Mouse (Mus musculus): ENCODE data around the gene Ptges2.
A peak's percentile ranks its signal among the peaks of the same experiment; 100 is the strongest.
"Not testable (repeated sequence)": the region's sequence is repeated elsewhere in the genome, so short reads cannot be mapped to it uniquely, and the experiment has no call there.

Ptges2 gene

DNA sequence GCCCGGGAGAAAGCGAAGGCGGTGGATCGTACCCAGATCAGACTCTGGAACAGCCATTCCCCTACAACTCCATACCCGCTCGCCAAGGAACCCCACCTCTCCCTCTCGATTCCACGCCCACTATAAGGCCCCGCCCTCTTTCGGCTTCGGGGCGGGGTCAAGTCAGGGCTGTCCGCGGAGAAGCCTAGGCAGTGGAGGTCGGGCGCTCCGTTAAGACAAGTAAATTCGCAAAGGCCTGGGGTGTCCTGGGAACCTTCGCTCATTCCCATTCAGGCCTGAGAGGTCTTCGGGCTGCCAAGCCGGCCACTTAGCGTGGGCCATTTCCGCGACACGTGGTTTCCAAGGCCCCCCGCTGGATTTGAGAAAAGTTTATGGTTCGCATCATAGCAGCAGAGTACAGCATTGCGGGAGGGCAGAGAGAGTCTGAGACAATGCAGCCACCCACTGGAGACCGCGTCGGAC, at the start of gene Ptges2:
Gene Ptges2, plus strand, starts transcription at position 413 of the 462 bp plus-strand sequence.
- peak; percentile 86 for DNase-seq (ENCODE audit: low read depth, low spot score)

DNA sequence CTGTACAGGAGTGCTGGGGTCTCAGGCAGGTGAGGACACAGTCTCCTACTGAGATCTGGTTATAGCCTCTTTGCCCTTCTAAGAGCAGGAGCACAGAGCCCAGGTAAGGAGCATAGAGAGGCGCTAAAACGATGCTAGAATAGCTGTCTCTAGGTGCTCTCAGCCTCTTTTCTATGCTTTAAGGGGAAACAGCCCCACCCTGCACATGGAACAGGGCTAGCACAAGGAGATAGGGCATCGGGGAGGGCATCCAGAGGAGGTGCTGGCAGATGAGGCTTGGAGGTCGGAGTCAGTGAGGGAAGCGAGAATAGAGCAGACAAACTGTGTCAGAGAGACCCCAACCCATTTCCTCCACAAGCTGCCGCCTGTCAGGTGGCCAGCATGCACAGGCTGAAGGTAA, 48.7 kb upstream of the Ptges2 start:
- no peak for DNase-seq (ENCODE audit: low read depth, low spot score)

DNA sequence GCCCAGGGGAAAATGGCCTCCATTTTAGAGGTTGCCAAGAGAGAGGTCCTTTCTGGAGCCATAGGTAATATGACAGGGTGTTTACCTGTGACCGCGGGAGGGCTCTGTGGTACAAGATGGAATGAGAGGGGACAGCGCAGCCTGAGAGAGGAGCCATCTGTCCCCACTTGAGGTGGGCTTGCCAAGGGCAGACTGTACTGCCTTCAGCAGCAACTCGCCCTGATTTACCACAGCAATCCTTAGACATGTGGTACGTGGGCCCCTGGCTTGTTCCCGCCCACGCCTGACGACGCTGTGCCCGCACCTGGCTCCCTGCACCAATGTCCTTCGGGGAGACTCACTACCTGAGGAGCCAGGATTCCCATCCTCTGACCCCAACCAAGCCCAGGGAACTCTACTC, 47.4 kb upstream of the Ptges2 start:
- DNase-seq (ENCODE audit: low read depth, low spot score): no peak

DNA sequence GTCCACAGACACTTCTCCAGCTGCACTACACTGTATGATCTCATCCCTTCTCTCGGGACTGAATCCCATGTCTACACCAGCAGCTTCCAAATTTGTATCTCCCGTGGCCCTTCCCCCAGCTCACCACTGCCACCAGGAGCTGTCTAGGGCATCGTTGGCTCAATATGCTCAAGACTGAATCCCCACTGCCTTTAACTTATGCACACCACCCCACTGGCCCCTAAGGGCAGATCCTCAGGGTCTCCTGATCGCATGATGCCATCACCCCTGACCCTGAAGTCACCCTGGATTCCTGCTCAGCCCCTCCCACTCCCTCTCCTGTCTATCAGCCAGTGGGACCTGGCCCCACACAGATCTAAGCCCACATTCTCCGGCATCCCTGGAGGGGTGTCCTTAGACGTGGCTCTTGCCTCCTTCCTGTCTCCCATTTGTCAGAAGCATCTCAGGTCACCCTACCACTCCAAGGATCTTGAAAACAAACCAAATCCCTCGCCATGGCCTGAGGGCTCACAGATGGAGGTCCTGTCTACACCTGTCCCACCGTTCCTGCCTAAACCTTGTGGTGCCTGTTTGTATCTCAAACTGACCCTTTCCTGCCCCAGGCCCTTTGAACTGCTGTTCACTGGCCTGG, 46.0 kb upstream of the Ptges2 start:
- no peak for DNase-seq (ENCODE audit: low read depth, low spot score)

DNA sequence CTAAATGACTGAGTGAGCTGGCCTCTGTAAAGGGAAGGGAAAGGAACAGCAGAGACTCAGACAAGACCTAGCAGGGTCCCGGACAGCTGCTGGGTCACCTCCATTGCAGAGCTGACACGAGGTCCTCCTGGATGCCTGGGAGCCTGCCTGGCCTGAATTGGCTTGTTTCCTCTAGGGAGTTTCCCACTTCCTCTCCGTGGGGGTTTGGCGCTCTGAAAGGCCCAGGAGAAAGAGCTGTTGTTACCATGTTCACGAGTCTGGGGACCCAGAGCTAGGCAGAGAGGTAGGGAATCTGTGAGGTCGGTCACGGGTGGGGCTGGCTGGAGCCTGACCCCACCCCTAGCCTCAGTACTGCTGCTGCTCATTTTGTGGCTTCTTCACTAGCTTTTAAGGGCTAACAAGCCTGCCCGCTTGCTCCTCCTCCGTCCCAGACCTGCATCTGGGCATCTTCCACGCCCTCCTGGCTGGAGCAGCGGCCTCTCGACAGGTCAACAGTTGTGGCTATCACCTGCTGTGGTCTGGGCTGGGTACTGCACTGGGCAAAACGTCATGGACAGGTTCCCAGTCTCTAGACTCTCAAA, 45.1 kb upstream of the Ptges2 start:
- no peak for DNase-seq (ENCODE audit: low read depth, low spot score)

DNA sequence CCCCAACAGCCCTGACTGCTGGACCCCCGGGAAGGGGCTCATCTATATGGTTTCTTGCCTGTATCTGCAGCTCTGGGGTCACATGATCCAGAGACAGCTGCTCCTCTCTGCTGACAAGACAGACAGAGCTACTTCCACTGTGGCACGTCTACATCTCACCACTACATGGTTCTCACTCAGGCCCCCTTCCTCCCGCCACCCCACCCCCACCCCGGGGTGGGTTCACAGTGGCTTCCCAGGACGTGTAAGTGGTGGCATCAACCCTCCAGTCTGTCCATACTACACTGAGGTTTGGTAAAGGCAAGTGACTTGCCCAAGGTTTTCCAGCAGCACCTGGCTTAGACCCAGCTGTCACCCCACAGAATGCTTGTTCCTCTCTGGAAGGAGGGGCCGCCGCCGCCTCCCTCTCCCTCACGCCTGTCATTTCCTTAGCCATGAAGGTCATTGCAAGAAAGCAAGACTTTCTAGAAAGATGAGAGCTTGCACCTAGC, 44.2 kb upstream of the Ptges2 start:
- no peak for DNase-seq (ENCODE audit: low read depth, low spot score)

DNA sequence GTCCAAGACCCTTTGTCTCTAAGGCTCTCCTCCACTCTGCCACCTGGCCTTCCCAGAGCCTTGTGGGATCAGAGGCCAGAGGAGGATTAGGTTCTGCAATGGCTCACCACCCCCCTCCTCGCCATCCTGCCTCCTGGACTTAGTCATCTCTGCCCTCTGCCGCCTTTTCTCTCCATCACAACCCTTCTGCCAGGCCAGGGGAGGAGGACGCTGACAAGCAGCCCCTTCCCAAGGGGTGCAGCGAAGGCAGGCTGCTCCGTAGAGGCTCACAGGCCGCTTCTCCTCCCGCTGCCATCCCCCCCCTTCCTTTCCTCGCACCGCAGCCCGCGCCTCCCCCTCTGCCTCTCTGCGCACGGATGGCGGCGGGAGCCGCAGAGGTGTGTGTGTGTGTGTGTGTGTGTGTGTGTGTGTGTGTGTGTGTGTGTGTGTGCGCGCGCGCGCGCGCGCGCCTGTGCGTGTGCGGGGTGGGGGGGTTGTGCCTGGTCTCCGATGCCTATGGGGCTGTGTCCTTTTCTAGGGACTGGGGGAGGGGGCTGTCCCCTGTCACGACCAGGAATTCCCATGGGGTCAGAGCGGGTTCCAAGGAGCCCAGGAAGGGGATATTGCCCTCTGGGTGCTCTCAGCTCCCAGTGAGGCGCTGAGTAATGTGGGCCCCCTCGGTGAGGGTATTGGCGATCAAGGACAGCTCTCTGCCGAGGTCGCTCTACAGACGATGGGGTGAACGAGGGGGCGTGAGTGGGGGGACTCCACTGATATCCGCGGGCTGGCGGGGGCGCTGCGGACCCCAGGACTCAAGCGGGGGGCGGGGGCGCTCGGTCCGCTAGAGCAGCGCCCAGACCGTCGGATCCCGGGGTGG, 43.3 kb upstream of the Ptges2 start, which contains the start of gene Ciz1:
Gene Ciz1, plus strand, starts transcription at position 177 of the 856 bp plus-strand sequence.
- DNase-seq (ENCODE audit: low read depth, low spot score): no peak

DNA sequence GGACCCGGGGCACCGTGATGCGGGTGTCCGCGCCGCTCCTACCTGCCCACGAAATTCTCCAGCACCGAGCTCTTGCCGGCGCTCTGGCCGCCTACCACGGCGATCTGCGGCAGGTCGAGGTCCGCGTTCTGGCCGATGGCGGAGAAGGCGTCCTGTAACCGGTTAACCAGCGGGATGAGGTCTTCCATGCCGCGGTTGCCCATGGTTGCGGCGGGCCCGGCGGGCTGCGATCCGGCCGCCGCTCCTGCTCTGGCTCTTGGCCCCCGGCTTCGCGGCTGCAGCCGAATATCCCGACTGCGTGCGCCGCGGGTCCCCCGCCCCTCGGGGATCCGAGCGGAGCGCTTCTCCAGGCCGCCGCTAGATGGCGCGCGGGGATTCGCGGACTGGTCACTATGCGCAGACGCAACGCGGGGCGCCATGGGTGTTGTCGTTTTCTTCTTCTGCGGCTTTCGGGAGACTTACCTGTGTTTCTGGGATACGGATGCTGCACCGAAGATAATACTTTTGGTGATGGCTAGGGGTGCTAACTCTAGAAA, 42.6 kb upstream of the Ptges2 start, which contains the start of gene Dnm1:
Gene Dnm1, minus strand, starts transcription at position 332 of the 536 bp plus-strand sequence.
- DNase-seq (ENCODE audit: low read depth, low spot score): peak; percentile 57

DNA sequence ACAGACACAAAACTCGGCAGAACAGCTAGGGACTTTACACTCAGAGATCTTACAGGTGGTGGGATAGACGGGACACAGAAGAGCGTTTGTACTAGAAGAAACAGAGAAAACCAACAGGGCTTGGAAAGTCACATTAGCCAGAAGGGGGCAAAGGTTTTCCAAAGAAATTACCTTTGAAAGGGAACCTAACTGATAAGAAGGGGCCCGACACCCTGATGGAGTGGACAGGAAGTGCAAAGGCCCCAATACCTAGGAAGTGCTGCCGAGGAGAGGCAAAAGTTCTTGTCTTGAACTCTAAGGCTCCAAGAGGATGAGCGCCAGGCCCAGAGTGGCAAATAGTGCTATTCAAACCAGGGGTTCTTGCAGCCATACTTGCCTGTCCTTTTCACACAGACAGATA, 41.9 kb upstream of the Ptges2 start:
- DNase-seq (ENCODE audit: low read depth, low spot score): no peak

DNA sequence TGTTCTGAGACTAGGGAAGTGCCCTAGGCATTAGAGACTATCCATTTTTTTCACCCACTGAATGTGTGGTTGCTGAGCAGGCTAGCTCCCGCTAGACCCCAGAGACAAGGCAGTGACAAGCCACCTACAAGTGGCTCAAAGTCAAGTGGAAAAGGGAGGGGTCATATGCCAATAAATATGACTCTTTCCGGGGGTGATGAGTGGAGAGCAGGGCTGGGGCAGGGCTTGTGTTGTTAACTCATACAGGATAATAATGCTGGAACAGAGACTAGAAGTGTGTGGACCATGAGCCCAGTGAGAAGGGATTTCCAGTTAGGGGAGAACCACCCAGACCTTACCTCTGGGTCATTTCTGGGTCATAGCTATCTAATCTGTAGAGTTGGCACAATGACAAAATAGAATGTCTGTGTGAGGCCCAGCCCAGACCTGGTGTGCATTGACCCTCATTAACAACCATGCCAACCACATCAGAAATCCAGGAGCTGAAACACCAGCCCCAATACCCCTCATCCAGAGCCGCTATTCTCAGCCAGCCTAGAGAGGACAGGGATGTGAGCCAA, 41.3 kb upstream of the Ptges2 start:
- DNase-seq (ENCODE audit: low read depth, low spot score): no peak

DNA sequence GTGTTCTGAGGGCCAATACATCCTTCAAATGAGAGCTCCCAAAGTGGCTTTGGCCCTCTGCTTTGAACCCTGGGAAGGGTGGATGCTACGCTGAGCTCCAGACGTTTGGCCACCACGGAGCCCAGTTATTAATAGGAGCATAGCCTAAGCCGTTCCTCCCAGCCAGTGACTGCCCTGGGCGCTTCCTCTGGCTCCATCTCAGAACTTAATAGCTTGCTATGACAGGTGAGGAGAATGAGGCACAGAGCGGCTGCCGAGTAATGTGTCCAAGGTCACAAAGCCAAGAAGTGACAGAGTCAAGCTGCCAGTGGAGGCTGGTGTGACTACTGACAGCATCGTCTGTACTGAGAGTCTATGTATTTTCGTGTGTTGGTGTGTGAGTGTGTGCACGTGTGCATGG, 39.5 kb upstream of the Ptges2 start:
- DNase-seq (ENCODE audit: low read depth, low spot score): no peak

DNA sequence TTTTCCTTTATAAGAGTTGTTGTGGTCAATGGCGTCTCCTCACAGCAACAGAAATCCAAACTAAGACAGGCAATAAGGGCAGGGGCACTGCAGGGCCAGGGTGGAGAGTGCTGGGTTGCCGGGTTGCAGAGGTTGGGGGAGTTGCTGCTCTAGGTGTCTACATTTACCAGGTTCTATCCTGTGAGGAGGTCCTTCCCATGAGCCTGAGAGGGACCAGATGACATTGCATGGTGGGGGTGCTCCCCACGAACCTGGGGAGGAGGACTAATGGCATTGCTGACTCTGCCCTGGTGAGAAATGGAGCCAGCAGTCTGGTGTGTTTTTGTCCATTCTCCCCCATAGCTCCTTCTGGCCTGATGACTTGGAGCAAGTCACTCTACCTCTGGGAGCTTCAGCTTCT, 38.0 kb upstream of the Ptges2 start:
- DNase-seq (ENCODE audit: low read depth, low spot score): no peak

DNA sequence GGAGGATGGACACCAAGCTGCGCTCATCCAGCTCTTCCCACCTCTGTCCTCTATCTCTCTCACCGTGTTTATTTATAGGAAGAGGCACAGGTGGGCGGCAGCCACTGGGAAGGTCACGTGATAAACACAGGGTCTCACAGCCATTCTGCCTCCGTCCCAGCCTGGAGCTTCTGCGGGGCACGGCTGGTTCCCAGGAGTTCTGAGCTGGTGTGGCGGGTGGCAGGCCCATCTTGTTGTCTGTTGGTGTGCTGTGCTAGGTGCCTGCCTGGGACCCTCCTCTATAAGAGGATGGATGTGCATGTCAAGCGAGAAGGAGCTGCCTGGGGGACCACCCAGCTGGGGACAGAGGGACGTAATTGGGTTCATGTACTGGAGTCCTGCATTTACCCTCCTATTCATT, 37.3 kb upstream of the Ptges2 start:
- DNase-seq (ENCODE audit: low read depth, low spot score): no peak

DNA sequence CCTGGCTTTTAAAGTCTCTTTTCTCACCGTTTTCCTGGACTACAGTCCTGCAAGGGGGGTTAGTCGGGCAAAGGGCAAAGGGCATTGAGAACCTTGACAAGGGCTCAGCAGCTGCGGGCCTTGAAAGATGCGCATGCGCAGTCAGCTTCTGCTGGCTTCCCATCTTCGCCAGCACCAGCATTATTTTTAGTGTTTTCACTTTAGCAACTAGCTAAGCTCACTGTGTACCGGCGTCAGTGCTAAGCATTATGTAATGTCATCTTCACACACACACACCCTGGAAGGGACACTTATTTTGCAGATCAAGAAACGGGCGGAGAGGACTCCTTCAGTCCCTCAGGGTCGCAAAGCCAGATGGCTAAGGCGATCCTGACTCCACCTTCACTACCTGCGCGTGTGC, 35.0 kb upstream of the Ptges2 start:
- peak; percentile 70 for DNase-seq (ENCODE audit: low read depth, low spot score)

DNA sequence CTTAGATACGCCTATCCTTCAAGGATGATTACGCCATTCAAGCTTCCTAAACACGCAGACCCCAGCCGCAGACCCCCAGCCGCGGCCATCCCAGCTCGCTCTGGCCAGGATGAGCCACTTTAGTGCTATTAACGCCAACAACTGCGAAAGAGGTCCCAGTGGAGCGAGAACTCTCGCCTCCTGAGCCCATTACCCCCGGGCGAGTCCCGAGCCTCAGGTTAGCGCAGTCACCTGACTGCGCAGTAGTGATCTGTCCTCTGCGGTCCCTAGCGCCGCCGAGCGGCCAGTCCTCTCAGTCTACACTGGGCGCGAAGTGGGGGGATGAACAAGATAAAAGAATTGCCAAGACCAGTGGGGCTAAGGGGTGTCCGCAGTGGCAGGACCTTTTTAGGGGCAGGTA, 34.3 kb upstream of the Ptges2 start:
- DNase-seq (ENCODE audit: low read depth, low spot score): peak; percentile 67

DNA sequence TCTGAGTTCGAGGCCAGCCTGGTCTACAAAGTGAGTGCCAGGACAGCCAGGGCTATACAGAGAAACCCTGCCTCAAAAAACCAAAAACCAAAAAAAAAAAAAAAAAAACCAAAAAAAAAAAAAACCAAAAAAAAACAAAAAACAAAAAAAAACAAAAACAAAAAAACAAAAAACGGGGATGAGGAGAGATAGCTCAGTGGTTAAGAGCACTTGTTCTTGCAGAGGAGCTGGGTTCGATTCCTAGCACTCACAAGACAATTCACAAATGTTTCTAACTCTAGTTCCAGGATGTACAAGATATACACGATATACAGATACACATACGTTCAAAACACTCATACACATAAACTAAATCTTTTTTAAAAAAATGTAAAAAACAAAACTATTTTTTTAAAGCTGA, 33.4 kb upstream of the Ptges2 start:
- not testable (repeated sequence) for DNase-seq (ENCODE audit: low read depth, low spot score)

DNA sequence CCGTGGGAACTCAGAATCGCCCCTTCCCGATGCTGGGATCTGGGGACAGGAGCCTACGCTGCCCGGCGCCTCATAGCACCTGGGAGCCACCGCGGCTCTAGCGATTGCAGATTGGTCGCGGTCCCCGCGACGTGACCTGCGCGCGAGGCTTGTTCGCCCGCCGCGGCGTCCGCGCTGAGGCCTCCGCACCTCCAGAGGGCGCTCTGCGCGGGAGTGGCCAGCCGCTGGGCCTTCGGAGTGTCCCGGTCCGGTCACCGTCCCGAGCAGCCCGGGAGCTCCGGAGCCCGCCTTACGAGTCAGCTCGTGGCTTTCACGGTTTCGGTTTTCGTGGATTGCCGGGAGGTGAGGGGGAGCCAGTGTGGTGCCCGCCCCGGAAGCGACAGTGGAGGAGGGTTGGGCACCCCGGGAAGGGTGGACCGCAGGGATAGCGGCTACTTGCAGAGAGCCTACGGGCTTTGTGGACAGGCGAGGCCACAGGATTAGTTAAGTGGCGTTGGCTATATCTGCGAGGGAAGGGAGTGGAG, 32.8 kb upstream of the Ptges2 start:
- DNase-seq (ENCODE audit: low read depth, low spot score): peak; percentile 82

DNA sequence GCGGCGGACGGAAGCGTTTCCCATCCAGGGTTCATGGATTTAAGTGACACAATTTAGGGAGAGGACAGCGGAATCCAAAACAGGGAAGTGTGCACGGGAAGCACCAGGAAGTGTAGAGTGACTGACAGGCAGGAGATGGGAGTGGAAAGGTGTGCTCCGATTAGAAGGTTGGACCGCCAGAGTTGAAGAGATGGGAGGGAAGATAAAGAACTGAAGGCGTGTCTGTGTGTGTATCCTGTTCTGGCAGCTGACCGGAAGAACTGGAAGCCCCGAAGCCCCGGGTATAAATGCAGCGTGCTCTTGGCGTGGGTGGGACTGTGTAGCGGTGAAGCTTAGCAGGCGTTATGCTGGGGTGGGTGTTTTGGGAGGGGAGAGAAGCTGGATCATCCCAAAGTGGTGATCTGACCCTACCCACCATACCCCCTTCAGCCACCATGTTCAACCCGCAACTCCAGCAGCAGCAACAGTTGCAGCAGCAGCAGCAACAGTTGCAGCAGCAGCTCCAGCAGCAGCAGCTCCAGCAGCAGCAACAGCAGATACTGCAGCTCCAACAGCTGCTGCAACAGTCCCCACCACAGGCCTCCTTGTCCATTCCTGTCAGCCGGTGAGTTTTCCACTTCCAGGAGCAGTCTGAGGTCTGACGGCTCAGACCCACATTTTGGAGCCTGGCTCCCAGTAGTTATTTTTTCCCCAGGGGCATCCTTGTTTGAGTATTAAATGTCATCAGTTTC, 32.2 kb upstream of the Ptges2 start:
- DNase-seq (ENCODE audit: low read depth, low spot score): peak; percentile 50

DNA sequence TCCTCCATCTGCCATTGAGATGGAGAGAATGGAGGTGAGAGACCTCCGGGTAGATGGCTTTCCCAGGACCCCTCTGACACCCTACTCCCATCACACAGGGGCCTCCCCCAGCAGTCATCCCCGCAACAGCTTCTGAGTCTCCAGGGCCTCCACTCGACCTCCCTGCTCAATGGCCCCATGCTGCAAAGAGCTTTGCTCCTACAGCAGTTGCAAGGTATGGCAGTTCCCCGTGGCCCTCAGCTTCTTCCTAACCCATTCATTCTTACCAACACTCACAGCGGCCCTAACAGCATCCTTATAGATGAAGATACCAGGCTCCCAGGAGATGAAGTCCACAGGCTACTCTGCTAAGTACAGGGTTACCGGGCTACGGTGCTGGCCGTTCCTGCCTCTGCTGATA, 31.6 kb upstream of the Ptges2 start:
- no peak for DNase-seq (ENCODE audit: low read depth, low spot score)

DNA sequence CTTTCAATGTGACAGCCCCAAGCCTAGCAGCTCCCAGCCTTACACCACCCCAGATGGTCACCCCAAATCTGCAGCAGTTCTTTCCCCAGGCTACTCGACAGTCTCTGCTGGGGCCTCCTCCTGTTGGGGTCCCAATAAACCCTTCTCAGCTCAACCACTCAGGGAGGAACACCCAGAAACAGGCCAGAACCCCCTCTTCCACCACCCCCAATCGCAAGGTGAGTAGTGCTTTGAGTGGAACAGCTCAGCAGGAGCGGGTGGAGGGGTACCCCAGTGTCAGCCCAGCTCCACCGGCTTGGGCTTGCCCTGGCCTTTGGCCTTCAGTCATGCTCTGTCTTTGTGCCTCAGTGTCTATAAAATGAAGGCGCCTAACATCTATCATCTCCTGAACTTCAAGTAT, 28.4 kb upstream of the Ptges2 start:
- no peak for DNase-seq (ENCODE audit: low read depth, low spot score)

DNA sequence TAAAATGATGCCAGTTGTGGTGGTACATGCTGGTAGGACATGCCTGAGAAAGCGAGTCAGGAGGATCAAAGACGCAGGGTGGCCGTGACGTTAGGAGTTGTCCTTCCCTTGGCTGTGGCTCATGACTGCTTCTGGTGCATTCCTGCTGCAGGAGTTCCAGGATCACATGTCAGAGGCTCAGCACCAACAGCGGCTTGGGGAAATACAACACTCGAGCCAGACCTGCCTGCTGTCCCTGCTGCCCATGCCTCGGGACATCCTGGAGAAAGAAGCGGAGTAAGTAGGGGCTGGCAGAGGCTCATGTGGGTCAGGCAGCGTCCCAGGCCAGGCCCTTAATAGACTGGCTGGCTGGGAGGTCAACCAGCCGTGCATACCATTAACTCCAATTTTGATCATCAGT, 21.5 kb upstream of the Ptges2 start:
- DNase-seq (ENCODE audit: low read depth, low spot score): no peak
